Mouse (Mus musculus): ENCODE results near the gene Dop1b. TPM values are rescaled to one million over a fixed set of nuclear protein-coding genes. Genes with fewer than 3 reads are reported as not detected.
"Not testable (repeated sequence)": the region's sequence is repeated elsewhere in the genome, so short reads cannot be mapped to it uniquely, and the experiment has no call there.

Dop1b gene
- polyA plus RNA-seq, 1 experiment: not detected

GRCm38 (mm10) chr16:93682689-93683507 lies 28.8 kb upstream of the Dop1b start, which contains the start of gene Cbr3:
Gene Cbr3 (plus strand): TSS chr16:93683215.
- TF ChIP-seq POLR2A (IDR thresholded peaks at IDR 0.05; ENCODE audit: insufficient read depth, low read depth, low read length) (no peak), CTCF (IDR thresholded peaks at IDR 0.05; ENCODE audit: insufficient read depth, low read depth, low read length) (no peak; the same call in 1 of the 2 replicates)
- WGBS: under 1% methylated on average over 63 of the region's 63 CpGs
- Histone ChIP-seq H3K27ac (ENCODE audit: insufficient read depth, low read depth, low read length) (peak within 1 kb of the TSS; percentile 22; the same call in 1 of the 2 replicates), H3K4me1 (ENCODE audit: control insufficient read depth, insufficient read depth, low read length) (peaks cover 30% of the 10 kb centered on the region), H3K4me3 (ENCODE audit: insufficient read depth, low read depth, low read length) (peak within 1 kb of the TSS; percentile 52)

DNA sequence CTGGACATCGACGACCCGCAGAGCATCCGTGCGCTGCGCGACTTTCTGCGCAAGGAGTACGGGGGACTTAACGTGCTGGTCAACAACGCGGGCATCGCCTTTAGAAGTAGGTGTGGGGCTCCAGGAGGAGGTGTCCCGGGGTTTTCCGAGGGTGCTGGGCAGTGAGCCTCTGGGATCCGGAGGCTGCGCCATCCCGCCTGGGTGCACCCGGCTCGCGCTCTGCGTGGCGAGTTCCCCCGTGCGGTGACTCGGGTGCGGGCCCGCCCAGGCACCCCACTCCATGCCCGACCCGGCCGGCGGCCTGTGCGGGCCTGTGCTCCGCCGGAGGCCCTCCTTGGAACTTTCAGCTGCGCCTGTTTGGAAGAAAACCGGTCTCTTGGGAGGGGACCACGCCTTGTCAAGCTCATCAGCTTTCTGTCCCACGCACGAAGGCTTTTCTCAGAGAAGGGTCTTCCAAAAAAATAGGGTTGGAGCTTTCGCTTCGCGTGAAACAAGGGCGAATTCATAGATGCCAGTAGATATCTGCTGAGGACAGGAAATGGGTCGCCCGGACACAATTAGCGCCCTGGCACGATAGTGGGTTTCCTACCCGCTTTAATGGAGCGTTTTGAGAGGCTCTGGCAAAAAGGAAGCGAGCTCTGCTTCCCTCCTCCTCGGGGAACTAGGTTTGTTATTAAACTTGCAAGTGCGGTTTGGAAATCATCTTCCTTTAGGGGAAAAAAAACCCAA lies 28.0 kb upstream of the Dop1b start:
- H3K4me1 ChIP-seq (ENCODE audit: control insufficient read depth, insufficient read depth, low read length): peaks cover 30% of the 10 kb centered on the region
- TF ChIP-seq CTCF (IDR thresholded peaks at IDR 0.05; ENCODE audit: insufficient read depth, low read depth, low read length) (no peak), POLR2A (IDR thresholded peaks at IDR 0.05; ENCODE audit: insufficient read depth, low read depth, low read length) (no peak)
- 1% methylated on average over 53 of the region's 53 CpGs for WGBS
- H3K4me3 ChIP-seq (ENCODE audit: insufficient read depth, low read depth, low read length): peak overlapping the region; percentile 52
- H3K27ac ChIP-seq (ENCODE audit: insufficient read depth, low read depth, low read length): peak overlapping the region; percentile 22; the same call in 1 of the 2 replicates

- Histone ChIP-seq H3K4me1 (ENCODE audit: control insufficient read depth, insufficient read depth, low read length) (peaks cover 27% of the 10 kb centered on the region), H3K4me3 (ENCODE audit: insufficient read depth, low read depth, low read length) (0 out of 2 replicates have a peak overlapping the region, but pooled peaks have one; percentile 12), H3K27ac (ENCODE audit: insufficient read depth, low read depth, low read length) (no peak overlapping the region)
- TF ChIP-seq CTCF (IDR thresholded peaks at IDR 0.05; ENCODE audit: insufficient read depth, low read depth, low read length) (no peak), POLR2A (IDR thresholded peaks at IDR 0.05; ENCODE audit: insufficient read depth, low read depth, low read length) (no peak)
- 47% methylated on average over 7 of the region's 7 CpGs for WGBS
These were observed 27.3 kb upstream of the Dop1b start for GRCm38 (mm10) chr16:93684441-93684840.

DNA sequence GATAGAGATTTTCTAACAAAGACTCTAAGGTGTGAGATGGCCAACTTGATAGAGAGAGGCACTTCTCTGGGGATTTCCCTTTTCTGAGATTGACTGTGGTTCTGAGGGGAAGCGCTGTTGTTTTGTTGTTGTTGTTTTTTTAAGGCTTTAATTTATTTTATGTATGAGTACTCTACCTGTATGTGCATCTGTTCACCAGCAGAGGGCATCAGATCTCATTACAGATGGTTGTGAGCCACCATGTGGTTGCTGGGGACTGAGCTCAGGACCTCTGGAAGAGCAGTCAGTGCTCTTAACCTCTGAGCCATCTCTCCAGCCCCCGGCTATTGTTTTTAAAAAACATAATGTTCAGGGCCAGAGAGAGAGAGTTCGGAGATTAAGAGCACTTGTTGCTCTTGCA lies 25.9 kb upstream of the Dop1b start:
- H3K27ac ChIP-seq (ENCODE audit: insufficient read depth, low read depth, low read length); H3K4me3 ChIP-seq (ENCODE audit: insufficient read depth, low read depth, low read length): not testable (repeated sequence)
- peaks cover 25% of the 10 kb centered on the region for H3K4me1 ChIP-seq (ENCODE audit: control insufficient read depth, insufficient read depth, low read length)
- 95% methylated on average over 3 of the region's 3 CpGs for WGBS

- no peak overlapping the region for H3K27ac ChIP-seq (ENCODE audit: insufficient read depth, low read depth, low read length)
- peaks cover 25% of the 10 kb centered on the region for H3K4me1 ChIP-seq (ENCODE audit: control insufficient read depth, insufficient read depth, low read length)
- H3K4me3 ChIP-seq (ENCODE audit: insufficient read depth, low read depth, low read length): no peak overlapping the region
- no peak for TF ChIP-seq CTCF (IDR thresholded peaks at IDR 0.05; ENCODE audit: insufficient read depth, low read depth, low read length)
- TF ChIP-seq POLR2A (IDR thresholded peaks at IDR 0.05; ENCODE audit: insufficient read depth, low read depth, low read length): no peak
- WGBS: 63% methylated on average over 7 of the region's 7 CpGs
These were observed 25.3 kb upstream of the Dop1b start for GRCm38 (mm10) chr16:93686421-93686820.

- WGBS: 40% methylated on average over 5 of the region's 5 CpGs
- peaks cover 25% of the 10 kb centered on the region for H3K4me1 ChIP-seq (ENCODE audit: control insufficient read depth, insufficient read depth, low read length)
- TF ChIP-seq POLR2A (IDR thresholded peaks at IDR 0.05; ENCODE audit: insufficient read depth, low read depth, low read length): no peak
- TF ChIP-seq CTCF (IDR thresholded peaks at IDR 0.05; ENCODE audit: insufficient read depth, low read depth, low read length): no peak
- H3K4me3 ChIP-seq (ENCODE audit: insufficient read depth, low read depth, low read length): no peak overlapping the region
- no peak overlapping the region for H3K27ac ChIP-seq (ENCODE audit: insufficient read depth, low read depth, low read length)
These were observed 24.8 kb upstream of the Dop1b start for GRCm38 (mm10) chr16:93686945-93687344.

DNA sequence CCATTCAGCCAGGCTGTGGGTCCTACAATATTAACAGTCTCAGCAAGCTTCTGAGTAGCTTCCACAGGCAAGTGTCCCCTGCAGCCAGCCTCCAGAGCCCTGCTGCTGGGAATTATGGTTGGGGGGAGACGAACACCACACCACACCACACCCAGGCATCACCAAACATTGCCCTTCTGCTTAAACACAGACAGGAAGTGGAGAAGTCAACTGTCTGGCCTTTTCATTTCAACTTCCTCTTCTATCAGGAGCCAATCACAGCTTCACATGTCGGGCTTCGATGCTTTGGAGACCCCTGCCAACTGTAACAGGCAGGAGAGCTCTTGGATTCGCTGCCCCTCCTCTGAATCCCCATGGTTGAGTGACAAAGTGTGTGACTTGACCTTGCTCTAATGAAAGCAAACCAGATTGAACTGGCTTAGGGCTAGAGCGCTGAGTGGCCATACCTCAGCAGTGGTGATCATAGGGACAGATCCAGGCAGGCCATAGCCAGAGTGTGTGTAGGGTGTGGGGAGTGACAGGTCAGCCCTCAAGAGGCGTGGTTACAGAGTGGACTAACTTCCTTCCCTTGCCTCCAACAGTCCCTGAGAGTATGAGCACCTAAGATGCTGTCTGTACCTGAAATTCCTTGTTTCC lies 20.4 kb upstream of the Dop1b start:
- no peak overlapping the region for H3K27ac ChIP-seq (ENCODE audit: insufficient read depth, low read depth, low read length)
- TF ChIP-seq POLR2A (IDR thresholded peaks at IDR 0.05; ENCODE audit: insufficient read depth, low read depth, low read length) (no peak), CTCF (IDR thresholded peaks at IDR 0.05; ENCODE audit: insufficient read depth, low read depth, low read length) (no peak)
- 87% methylated on average over 6 of the region's 6 CpGs for WGBS

DNA sequence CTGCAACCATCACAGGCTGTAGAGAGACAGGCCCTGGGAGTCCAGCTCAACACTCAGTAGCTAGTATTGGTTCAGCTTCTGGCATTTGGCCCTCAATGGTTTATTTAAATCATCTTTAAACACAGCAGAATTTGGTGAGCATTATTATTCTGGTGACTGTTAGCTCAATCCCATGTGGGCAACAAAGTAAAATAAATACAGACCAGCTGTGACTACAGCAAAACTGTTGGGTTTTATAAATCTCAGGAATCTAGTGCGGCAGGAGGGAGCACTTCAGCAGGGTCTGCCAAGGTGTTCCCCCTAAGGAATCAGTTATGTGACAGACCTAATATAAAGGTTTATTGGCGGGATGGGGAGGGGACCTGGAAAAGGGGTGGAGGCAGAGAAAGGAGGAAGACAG lies 19.0 kb upstream of the Dop1b start:
- Histone ChIP-seq H3K27ac (ENCODE audit: insufficient read depth, low read depth, low read length) (no peak overlapping the region), H3K4me3 (ENCODE audit: insufficient read depth, low read depth, low read length) (no peak overlapping the region), H3K4me1 (ENCODE audit: control insufficient read depth, insufficient read depth, low read length) (no peaks in the 10 kb centered on the region)
- TF ChIP-seq CTCF (IDR thresholded peaks at IDR 0.05; ENCODE audit: insufficient read depth, low read depth, low read length): no peak
- no peak for TF ChIP-seq POLR2A (IDR thresholded peaks at IDR 0.05; ENCODE audit: insufficient read depth, low read depth, low read length)
- 92% methylated on average over 2 of the region's 2 CpGs for WGBS

More for the DNA sequence above, 20.4 kb upstream of the Dop1b start:
- H3K4me3 ChIP-seq (ENCODE audit: insufficient read depth, low read depth, low read length): no peak overlapping the region
- H3K4me1 ChIP-seq (ENCODE audit: control insufficient read depth, insufficient read depth, low read length): 0 out of 2 replicates have a peak, but pooled peaks cover 2% of the 10 kb centered on the region

Data from olfactory bulb, adult 2 months (tissue).